Mouse (Mus musculus) cerebellum, adult 11-12 months (tissue): Measurements from ENCODE around the gene Ssbp2.
A peak's percentile ranks its signal among the peaks of the same experiment; 100 is the strongest.

ENCODE experiments used
- DNase-seq: peaks from one replicate; pipeline ENCODE4 v3.0.0; 2022

The Ssbp2 gene

DNA sequence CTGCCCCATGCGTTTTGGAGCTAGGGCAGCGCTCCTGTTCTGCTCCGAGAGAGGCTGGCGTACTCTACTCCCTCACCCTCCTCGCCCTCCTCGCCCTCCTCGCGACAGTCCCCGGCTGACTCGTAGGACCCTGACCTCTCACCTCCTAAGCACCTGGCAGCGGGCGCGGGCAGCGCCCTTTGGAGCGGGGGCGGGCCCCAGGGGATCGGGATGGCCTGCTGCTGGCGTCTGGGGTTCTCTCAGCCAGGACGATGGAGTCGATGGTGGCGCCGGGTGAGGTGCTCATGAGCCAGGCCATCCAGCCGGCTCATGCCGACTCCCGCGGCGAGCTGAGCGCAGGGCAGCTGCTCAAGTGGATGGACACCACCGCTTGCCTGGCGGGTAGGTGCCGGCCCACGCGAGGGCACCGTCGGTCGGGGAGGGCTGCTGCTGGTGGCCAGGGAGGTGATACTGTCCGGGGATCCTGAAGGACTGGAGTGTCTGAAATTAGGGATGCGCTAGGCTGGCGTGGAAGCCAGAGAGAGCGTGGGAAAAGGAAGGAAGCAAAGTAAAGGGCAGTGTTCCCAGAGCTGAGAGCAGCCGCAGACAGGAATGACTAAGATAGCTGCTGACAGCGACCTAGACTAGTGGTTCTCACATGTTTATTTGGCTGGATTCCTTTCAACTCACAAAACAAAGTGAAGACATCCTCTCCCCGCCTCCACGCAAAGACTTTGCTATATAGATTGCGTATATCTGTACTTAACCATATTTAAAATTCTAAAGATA lies 281.4 kb downstream of the Ssbp2 start, which contains the start of gene Acot12:
TSS of gene Acot12 (plus strand) at position 233 of the 768 bp plus-strand sequence.
- peak; percentile 54 for DNase-seq

DNA sequence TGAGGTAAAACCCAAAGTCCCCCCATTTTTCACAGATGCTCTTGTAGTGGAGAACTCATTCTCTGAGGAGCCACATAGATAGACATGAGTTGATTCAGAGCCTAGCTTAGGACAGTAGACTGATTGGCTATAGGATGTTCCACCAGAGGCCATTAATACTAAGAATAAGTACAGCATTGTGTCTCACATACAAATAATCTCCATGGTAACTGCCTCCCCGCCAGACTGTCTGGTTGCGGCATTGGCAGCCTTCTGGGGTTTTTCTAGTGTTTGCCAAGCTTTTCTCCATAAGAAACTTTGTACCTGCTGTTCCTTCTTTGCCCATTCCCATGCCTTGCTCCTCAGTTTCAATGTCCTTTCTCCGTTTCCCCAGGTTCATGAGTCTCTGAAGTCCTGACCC lies 283.1 kb downstream of the Ssbp2 start:
- no peak for DNase-seq

DNA sequence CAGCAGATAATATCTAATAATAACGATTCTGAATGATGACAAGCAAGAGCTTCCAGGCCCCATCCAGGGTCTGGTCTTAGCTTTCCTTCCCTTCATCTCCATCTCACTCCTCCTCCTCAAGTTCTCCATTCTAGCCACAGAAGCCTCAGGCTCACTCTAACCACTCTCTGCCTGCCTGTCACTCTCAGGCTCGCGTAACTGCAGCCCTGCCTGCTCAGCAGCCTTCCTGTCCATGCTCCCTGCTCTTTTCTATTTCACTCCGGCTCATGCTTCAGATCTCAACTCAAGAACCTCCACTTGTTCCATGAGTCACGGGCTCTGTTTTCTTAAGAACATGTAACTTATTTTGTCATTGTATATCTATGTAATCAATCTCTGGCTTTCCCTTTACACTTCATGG lies 286.4 kb downstream of the Ssbp2 start:
- DNase-seq: no peak

DNA sequence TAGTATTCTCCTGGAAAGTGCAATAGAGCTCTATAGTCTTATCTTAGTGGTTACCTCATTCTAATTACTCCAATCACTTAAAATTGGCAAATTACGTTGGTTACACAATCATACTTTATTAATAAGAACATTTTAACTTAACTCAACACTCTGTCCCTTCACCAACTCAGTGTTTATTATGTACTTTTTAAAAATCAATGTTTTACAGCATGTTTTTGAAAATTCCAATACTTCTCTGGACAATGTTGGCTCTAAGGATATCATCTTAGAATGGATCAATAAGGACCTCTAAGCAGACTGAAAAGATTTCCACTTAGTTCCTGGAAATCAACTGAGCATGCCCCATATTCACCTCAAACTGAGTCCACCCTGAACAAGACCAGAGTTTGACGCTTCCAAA lies 288.3 kb downstream of the Ssbp2 start:
- DNase-seq: no peak

DNA sequence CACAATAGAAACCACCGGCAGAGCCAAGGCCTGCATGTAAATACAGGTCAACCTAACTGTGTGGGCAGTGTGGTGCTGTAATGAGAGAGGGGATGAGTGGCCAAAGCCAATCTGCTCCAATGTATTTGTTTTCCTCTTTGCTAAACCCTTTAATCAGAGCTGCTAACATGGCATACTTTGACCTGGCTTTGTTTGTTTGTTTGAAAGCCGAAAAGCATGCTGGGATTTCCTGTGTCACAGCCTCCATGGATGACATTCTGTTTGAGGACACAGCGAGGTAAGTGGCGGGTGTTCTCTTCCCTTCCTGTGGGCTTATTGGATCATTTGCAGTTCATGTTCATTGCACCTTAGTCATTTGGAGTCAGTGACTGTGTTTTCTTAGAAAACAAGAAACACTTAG lies 289.9 kb downstream of the Ssbp2 start:
- no peak for DNase-seq
